Mouse (Mus musculus) lung, postnatal 0 days (tissue): ENCODE measurements around the gene Ttll5.

Source experiments
- CTCF ChIP-seq: IDR thresholded peaks from 2 replicates; pipeline ENCODE4 v1.5.1; 2016; ENCODE audit warnings: antibody characterized with exemption, mild to moderate bottlenecking
- EP300 ChIP-seq: IDR thresholded peaks from 2 replicates; pipeline ENCODE4 v1.6.1; 2016; ENCODE audit warnings: antibody characterized with exemption, mild to moderate bottlenecking, control low read depth

DNA sequence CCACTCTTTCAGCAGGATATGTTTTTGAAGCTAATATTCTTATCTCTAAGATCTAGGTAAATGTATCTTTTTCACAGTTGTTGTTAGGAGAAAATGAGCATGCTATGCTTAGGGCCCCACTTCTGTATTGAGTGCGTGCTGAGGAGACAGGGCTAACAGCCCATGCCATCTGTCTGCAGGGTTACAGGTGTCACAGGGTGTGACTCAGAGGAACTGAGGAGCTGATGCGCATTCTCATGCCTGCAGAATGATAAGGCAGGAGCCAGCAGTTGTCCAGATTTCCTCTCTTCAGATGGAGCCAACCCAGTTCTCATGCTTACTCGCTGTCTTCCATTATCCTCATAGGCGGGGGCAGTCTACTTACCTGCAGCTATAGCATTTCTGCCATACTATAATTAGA, 147.2 kb downstream of the Ttll5 start:
- TF ChIP-seq CTCF (no peak), EP300 (no peak)
